Mouse (Mus musculus) brain, embryonic 18.5 days (tissue): ENCODE measurements around the gene St3gal5.

Source experiments
- DNase-seq: peaks from one replicate; pipeline ENCODE4 v3.0.0-alpha.2; 2012; ENCODE audit warnings: low read depth, low spot score

Gene St3gal5

GRCm38 (mm10) chr6:72203279-72203678 lies 105.9 kb downstream of the St3gal5 start:
- no peak for DNase-seq
